In the genomic region with DNA sequence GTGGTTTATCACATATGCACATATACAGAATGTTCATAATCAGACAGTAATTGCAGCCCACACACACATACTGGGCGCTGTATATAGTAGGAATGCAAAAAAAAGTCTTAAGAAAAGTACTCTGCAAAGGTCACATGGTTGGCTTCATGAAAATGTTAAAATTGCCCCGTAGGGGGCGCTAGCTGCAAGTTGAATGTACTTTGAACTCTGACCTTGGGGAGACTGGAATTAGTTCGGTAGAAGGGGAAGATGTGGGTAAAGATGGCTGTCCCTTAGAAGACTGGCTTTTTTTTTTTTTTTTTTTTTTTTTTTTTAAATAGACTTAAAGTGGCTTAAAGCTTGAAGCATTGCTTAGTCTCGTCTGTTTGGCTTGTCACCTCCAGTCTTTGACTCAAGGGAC, we compare ENCODE assay signal across 8 mouse cellular contexts. TPM values are rescaled to one million over a fixed set of nuclear protein-coding genes. Genes with fewer than 3 reads are reported as not detected.
DNase-seq lines count a peak whose midpoint lies in the region; ATAC-seq and TF ChIP-seq lines count a peak whose summit lies in the region.
"Had no signal": no experiment of that assay in that cellular context is flagged by ENCODE, and none has a peak within 500 bp of the region (broad histone marks: within the 10 kb centered on the region; RNA-seq: fewer than 3 reads in every experiment).

No protein-coding gene starts in this region.

- no peak overlapping the region for H3K27ac ChIP-seq in cortical plate, adult 2 months (ENCODE audit: insufficient read depth, low read length)
- no peak overlapping the region for H3K27ac ChIP-seq in liver, embryonic 13.5 days

- H3K4me1 ChIP-seq in cortical plate, adult 2 months (ENCODE audit: control insufficient read depth, insufficient read depth, low read length) = peaks cover 3% of the 10 kb centered on the region
- peaks cover 30% of the 10 kb centered on the region for H3K4me1 ChIP-seq in liver, embryonic 13.5 days (replicated peaks)

- H3K27me3 ChIP-seq in liver, embryonic 13.5 days = no peaks in the 10 kb centered on the region

- TF ChIP-seq CTCF in cortical plate, adult 2 months (IDR thresholded peaks at IDR 0.05; ENCODE audit: extremely low read depth, insufficient read depth, low read length) = peak; percentile 60

- no peaks in the 10 kb centered on the region for H3K9me3 ChIP-seq in liver, embryonic 13.5 days (replicated peaks)

- 11% methylated on average over 5 of the region's 5 CpGs for WGBS in liver, embryonic 13.5 days (ENCODE audit: insufficient replicate concordance)

- peak; percentile 72 for DNase-seq in urinary bladder, postnatal 14 days (ENCODE audit: low spot score)
- DNase-seq in urinary bladder, postnatal 10 days (ENCODE audit: low spot score) = no peak
- DNase-seq in adipocyte (ENCODE audit: low spot score) = peak; percentile 93
- DNase-seq in heart, postnatal 4 days = peak; percentile 76
- DNase-seq in liver, embryonic 13.5 days = peak; percentile 67
- DNase-seq in right cerebral cortex, postnatal 14 days = peak; percentile 66

- no peak overlapping the region for H3K9ac ChIP-seq in liver, embryonic 13.5 days

- H3K36me3 ChIP-seq in liver, embryonic 13.5 days = no peaks in the 10 kb centered on the region

- no peak for TF ChIP-seq POLR2A in cortical plate, adult 2 months (IDR thresholded peaks at IDR 0.05; ENCODE audit: extremely low read depth, insufficient read depth, low read length)

- no peak overlapping the region for H3K4me2 ChIP-seq in liver, embryonic 13.5 days

- H3K4me3 ChIP-seq in cortical plate, adult 2 months (ENCODE audit: insufficient read depth, low read length) = no peak overlapping the region
- H3K4me3 ChIP-seq in liver, embryonic 13.5 days (replicated peaks) = no peak overlapping the region

- no peak for ATAC-seq in liver, embryonic 13.5 days (ENCODE audit: low read depth)

RNA-seq across cellular contexts. Expression of gene Arhgef7, which starts 28.4 kb away (rescaled TPM):
- polyA plus RNA-seq in cortical plate, adult 2 months (2012; rRNA removed) = 71.1 and 75.9 TPM in 2 replicates
- 100 to 1,000 TPM; 209 to 213 TPM for total RNA-seq in heart, postnatal 4 days (2021)
- polyA plus RNA-seq in liver, embryonic 13.5 days (2015; fragmentation: Nextera tagmentation; extraction: Ambion mirVana) = 9.4 and 11.5 TPM in 2 replicates

RNA-seq across cellular contexts. Expression of gene 1700016D06Rik, which starts 55.0 kb away (rescaled TPM):
- not detected in 2 replicates for polyA plus RNA-seq in cortical plate, adult 2 months (2012; rRNA removed)
- not detected for total RNA-seq in heart, postnatal 4 days (2021)
- polyA plus RNA-seq in liver, embryonic 13.5 days (2015; fragmentation: Nextera tagmentation; extraction: Ambion mirVana) = not detected in 2 replicates
- total RNA-seq: layer of hippocampus, postnatal 25 days had no signal
